Mouse (Mus musculus) heart, postnatal 10 days (tissue): Measurements from ENCODE around the gene Hoxd12. TPM values are rescaled to one million over a fixed set of nuclear protein-coding genes. Genes with fewer than 3 reads are reported as not detected.

ENCODE experiments used
- DNase-seq, 2 experiments: peaks; one replicate each; pipeline ENCODE4 v3.0.0; 2021
- intact Hi-C: fragments of 180-260 bp; cut with DNase I; formaldehyde crosslinking; loops from one replicate; pipeline ENCODE4 v1.15.1; 2025
- total RNA-seq, 2 experiments: library from RNA; stranded (reverse); gene quantifications; 2 replicates each; pipeline ENCODE4 v1.2.3; 2021

Gene Hoxd12
- total RNA-seq, 2 experiments from 2014 or later, result not detected

DNA sequence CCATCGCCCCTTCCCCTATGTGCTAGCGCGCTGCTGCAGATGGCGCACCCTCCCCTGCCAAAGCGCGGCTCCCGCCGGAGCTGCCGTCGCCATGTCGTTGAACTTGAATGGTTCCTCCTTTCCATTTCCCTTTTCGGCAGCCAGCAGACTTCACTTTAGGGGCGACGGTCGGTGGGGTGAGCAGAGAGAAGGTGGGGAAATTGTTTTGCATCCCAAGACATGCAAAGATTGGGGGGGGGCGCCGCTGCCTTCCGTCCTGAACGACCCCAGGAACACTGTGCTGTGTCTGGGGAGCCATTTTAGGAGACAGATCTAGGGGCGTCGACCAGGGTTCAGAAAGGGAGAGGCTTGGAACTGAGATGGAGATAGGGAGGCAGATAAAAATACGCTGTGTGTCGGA is 5.2 kb downstream of the Hoxd12 start:
- intact Hi-C loops, result no loop called here
- DNase-seq, result no peak

DNA sequence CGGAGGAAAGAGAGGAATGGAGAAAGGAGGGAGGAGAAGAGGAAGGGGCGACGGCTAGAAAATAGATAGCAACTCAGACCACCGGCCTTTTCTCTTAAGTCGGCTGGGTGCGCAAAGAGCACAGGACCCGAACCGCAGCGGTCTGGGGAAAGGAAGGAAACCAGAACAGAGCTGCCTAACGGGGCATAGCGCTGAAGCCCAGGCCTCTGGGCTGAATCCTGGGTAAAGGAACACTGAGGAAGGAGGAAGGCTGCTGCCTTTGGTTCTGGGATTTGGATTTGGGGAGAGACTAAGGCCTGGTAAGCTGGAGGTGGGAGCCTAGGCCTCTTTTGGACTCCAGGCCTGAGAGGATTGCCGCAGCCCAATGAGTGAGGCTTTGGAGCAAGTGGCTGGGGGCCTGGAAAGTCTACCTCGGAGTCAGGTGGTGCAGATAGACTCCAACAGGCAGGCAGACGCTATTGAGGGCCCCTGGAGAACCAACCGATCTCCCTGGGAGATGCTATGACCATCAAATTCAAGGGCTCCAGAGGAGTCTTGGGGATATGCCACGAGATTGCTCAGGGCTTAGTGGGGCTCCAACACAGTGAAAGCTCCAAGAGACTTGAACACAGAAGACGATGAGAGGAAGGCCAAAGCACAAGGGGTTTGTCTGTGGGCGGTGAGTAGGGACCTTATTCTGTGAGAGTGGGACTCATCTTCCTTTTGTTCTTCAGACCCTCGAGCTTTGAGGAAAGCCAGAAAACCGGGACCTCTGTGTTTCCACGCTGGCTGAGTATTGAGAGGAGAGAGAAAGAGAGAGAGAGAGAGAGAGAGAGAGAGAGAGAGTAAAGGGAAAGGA is 6.0 kb downstream of the Hoxd12 start:
- no peak for DNase-seq
- intact Hi-C loops, result no loop called here

DNA sequence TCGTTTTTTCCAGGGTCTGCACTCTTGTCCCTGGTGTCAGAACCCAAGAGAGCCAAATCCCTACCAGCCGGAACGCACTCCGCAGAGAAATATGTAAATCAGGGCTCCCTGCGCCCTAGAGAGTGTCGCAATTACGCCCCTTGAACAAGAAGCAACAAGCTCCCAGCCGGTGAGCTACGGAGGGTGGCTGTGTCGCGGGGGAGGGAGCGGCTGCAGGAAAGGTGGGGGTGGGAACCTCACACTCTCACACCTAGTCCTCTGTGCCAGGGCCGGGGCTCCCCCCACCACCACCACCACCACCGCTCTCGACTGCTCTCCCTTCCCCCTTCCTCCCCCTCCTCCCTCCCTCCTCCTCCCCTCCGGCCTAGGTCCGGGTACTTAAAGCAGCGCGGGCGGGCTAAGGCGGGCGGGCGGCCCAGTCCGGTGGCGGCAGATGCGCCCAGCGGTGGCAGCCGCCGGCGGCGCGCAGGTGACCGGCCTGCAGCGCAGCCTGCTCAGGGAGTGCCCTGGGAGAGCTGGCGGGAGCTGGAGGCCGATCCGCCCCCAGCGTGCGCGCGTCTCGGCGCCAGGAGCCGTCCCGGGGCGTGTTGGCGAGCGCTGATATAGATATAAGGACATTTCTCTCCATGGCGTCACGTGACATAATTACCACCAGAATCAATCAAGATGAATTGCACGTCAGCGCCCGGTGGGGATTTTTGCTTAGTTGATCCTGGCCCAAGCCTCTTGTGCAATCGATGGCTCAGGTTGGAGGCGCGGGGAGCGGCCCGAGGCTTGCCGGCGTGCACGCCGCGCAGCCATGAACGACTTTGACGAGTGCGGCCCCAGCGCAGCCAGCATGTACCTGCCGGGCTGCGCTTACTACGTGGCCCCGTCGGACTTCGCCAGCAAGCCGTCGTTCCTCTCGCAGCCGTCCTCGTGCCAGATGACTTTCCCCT is 7.0 kb downstream of the Hoxd12 start:
- intact Hi-C loops, result no loop called here
- peak in 1 of 2 experiments; percentile 22 for DNase-seq

DNA sequence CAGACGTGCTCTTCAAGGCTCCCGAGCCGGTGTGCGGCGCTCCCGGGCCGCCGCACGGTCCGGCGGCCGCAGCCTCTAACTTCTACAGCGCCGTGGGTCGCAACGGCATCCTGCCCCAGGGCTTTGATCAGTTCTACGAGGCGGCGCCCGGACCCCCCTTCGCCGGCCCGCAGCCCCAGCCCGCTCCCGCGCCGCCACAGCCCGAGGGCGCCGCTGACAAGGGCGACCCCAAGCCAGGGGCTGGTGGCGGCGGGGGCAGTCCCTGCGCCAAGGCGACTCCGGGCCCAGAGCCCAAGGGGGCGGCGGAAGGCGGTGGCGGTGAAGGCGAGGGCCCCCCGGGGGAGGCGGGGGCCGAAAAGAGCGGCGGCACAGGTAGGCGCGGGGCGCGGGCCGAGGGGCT is 8.0 kb downstream of the Hoxd12 start:
- DNase-seq, result no peak
- intact Hi-C loops, result no loop called here

DNA sequence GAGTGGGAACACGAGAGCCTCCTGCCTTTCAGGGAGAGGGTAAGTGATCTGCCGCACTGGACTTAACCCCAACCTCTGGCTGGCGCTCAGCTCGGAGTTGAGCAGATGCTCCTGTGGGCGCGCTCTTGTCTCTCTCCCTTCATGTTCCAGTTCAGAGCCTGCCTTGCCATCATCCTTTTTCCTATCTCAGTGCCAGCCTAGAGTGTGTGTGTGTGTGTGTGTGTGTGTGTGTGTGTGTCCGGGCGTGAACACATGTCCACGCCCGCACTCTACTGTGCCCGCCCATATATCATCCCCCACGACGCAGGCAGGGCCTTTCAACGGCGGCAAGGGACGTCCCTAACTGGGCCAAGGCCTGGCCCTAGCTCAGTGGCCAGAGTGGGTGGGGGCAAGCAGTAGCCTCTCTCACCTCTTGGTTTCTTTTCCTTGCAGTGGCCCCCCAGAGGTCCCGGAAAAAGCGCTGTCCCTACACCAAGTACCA is 8.7 kb downstream of the Hoxd12 start:
- intact Hi-C loops, result no loop called here

DNA sequence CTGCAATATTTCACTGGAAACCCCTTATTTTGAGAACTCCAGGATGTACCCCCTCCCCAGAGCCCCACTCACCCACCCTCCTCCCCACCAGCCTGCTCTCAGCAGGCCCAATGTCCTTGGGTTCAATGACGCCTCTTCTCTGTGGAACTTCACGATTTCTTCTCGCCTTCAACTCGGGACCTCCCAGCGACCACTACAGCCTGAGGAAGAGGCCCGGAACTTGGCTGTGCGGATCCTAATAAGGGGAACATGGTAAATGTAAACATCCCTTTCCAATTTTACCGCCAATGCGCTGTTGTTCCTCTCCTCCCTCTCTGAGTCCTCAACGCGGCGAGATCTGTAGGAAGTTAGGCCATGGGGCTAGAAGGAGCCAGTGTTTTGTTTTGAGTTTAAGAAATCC is 9.3 kb downstream of the Hoxd12 start:
- intact Hi-C loops, result no loop called here
- no peak for DNase-seq

More for the DNA sequence above, 8.7 kb downstream of the Hoxd12 start:
- DNase-seq, result no peak

DNA sequence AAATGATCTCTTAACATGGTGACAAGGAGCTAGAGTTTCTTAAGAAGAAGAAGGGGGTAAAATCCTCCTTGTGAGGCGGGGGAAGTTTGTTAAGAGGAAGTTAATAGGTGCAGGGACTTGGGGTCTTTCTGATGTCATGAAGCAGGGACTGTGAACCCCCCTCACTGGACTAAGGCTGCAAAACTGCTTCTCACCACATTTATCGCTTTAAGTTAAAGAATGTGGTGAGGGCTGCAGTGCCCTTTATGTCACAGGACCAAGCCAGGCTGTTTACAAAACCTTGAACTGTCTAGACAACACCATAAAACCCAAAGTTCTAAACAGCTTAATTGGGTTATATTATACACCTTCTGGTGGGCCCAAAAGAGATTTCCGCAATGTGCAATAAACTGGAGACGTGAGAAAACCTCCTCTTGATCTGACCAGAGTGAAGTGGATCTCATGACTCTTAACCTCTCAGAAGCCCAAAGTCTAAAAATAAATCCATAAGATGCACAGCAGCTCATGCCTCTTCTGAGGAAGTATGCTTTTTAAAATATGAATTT is 10.3 kb downstream of the Hoxd12 start:
- intact Hi-C loops, result no loop called here
- no peak for DNase-seq

DNA sequence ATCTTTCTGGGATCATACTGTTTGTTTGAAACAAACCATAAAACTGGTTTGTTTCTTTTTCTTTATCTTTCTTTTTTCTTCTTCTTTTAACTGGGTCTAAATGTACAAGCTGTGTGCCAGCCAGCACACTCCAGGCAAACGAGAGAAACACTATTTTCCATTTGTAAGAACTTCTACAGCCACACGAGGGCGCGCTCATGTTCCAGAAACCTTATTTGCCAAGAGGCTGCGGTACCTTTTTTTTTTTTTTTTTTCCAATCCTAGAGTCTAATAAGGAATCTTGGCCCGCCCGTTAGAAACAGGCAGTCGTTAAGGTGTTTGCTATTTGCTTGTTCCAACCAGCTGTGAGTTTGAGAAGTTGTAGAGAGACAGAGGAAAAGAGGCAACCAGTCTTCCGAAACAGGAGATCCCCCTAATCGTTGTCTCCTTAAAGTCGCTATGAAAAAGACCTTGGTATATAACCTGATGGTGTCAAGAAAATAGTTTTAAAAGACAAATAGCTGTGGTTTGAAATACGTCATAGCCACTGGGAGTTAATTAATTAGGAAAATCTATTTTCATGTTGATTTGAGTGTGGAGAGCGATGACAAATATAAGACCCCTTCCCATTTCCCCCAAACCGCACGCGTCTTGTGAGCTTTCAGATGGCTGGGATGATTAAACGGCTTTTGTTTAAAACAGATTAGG is 11.6 kb downstream of the Hoxd12 start:
- peak in 1 of 2 experiments; percentile 76 for DNase-seq
- intact Hi-C loops, result no loop called here

DNA sequence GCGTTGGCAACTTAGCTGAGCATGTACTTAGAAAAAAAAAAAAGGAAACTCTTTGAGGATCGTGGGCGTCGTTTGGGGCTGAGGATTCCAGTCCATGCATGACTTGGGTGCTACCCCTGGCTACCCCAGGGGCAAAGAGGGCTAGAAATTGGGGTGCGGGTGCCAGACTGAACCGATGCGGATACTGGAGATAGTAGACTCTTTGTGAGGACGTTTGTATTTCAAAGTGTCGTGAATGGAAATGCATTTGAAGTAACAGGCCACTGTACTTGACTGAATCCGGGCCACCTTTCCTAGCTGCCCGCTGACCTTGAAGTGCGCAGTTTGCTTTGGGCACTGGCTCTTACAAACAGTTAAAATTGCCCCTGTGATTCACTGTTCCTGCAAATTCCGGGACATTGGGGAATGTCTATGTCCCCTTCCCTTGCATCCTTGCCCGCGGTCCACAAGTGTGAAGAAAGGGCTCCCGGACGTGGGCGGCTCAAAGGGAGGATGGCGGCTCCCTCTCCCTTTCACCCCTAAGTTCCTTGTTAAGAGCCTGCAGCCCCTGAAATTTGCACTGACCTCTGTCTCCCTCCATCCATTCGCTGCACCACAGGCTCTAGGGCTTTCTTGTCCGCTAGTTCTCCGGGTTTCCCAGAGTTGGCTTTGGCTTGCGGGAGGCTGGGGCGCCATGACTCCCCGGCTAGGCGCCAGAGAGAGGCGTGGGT is 12.3 kb downstream of the Hoxd12 start:
- intact Hi-C loops, result no loop called here
- no peak for DNase-seq

DNA sequence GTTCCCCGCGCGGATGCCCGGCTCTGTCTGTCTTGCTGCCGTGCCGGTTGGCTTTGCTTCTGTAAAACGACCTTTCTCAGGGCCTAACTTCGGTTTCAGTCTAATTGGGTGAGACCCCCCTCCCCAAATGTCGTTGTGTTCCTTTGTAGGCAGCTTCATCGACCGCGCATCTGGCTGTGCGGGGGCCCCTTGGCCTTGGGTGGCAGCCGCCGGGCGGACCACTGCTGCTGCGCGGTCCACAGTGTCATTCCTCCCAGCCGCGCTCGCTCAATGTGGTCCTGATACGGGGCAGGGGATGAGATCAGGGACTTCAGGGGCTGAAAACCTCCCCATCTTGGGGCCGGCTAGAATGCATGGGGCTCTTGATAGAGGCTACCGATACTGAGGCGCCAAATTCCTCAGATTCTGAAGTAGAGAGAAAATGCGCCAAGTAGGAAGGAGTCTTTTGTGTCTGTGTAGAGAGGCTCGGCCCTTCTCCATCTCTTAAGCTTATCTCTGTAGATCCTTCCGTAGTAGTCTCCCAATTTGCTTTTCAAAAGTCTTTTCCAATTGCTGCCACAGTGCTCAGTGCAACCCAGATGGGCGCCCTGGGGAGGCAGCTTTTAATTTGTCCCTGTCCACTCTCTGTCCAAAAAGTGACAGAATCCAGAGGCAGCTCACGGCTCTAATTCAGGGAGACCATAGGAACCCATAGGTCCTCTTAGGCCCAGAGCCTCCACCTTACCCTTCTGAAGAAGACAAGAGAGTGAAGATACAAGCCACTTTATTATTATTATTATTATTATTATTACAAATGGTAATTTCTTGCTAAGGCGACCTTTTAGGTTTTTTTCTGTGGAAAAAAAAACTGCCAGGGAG is 13.1 kb downstream of the Hoxd12 start:
- DNase-seq, result no peak
- intact Hi-C loops, result no loop called here

DNA sequence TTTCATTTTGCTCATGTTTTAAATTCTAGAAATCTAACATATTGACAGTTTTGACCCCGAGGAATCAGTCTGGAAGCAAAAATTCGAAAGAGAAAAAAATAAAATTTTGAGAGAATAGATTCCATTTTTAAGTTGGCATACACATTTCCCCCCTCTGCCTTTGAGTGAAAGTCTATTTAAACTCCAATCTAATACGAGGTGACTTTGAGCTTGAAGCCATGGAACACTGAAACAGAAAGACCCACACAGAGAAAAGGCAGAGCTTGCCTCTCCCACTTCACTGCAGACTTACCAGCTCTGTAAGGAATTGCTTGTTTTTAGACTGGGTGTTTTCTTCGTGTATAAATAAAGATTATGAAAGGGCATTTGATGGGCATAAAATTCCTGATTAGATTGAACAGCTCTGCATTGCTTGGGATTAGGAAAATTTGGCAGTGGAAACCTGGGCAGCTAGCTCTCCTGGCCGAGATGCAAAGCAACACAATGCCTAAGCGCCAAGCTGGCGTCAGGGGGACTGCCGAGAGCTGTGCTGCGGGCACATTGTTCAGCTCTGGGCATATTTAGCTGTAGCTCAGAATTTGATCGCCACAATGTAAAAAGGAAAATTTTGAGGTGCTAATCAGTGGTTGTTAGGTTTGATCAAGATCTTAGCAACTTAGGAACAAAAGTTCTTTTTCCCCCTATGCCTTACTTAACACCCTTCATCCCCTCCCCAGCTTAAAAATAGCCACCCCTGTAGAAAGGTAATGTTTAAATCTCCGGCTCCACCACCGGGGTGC is 14.2 kb downstream of the Hoxd12 start:
- DNase-seq, result no peak
- intact Hi-C loops, result no loop called here

DNA sequence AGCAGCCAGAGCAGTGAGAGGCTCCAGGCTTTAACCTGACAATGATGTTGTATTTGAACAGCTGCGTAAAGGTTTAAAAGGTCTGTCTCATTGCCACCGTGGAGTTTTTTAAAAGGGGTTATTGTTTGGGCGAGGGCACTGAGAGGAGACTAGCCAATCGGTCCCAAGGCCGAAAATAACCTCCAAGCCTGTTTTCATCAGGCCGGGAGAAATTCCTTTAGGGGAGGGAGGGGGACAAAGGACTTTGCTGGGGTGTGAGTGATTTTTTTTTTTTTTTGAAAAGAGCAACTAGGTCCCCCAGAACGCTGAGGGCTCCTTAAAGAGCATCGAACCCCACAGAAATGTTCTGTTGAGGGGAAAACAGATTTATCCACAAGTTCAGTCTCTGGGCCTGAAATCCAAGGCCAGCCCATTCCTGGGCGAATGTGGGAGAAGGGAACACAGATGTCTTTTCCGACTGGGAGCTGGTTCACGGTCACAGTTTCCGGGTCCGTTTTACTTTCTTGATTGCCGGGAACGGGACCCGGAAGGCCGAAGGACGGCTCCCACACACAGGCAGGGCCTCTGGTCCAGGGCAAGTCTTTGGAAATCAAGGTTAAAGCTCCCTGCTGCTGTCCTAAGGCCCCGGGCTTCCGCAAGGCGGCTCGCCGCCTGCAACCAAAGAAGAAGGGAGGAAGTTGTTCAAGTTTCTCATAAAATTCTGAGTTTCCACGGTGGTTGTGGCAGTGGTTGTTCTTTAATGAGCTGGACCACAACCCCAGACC is 14.9 kb downstream of the Hoxd12 start:
- intact Hi-C loops, result no loop called here
- no peak for DNase-seq

DNA sequence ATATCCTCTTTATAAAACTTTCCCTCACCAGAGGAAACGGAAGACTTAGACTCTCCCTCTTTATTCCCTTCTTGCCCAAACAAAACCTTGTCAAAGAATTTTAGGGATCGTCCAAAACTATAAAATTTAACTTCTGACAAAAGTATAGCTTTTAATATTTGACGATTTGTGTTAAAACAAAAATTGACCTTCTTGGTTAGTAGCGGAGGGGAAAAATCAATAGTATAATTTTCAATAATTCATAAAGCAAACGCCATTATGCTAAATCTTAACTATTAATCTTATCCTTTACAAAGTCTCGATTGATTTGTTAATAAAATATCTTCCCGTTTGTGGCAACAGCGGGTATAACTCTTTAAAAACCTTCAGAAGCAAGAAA is 15.5 kb downstream of the Hoxd12 start:
- DNase-seq, result no peak
- intact Hi-C loops, result no loop called here

DNA sequence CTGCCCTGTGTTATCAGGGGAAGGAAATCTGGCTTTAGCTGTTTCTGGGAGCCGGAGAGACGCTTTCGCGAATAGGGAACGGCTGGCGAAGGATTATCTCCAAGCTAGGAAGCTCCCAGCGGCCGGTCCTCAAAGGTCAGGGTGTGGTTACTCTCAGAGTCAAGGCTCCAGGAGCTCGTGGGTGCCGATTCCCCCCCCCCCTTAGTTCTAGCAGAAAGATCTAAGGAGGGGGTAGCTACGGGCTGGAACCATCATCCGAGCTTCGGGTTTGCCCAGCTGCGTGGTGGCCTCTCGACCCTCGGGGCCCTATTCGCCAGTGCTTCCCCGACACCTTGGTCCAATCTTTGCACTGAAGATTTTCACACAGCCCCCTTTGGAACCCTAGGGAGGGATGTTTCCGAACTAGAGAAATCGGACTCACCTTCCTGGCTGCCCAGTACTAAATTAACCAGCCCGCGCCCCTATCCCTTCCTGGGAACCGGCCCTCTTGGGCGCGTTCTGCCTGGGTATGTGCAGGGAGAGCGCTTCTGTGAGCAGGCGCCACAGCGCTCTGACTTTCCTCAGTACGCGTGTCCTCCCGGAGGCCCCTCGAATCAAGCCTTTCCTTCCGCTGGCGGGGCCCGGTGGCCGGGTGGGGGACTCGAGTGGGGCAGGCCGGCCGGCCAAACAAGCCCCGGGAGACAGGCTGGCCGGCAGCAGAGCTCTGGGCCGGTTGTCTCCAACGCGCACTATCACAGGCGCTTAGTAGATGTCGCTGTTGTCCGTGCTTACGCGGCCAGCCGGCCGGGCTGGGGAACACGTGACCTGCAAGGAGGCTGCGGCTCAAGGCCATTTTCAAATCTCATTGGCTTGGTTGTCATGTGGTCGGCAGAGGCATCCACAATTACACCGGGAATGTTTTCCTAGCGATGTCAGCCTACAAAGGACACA is 16.5 kb downstream of the Hoxd12 start, which contains the start of gene Hoxd10:
Hoxd10 (plus strand) TSS at position 903 of the 930 bp plus-strand sequence.
- intact Hi-C loops, result no loop called here
- peak in 1 of 2 experiments; percentile 64 for DNase-seq

DNA sequence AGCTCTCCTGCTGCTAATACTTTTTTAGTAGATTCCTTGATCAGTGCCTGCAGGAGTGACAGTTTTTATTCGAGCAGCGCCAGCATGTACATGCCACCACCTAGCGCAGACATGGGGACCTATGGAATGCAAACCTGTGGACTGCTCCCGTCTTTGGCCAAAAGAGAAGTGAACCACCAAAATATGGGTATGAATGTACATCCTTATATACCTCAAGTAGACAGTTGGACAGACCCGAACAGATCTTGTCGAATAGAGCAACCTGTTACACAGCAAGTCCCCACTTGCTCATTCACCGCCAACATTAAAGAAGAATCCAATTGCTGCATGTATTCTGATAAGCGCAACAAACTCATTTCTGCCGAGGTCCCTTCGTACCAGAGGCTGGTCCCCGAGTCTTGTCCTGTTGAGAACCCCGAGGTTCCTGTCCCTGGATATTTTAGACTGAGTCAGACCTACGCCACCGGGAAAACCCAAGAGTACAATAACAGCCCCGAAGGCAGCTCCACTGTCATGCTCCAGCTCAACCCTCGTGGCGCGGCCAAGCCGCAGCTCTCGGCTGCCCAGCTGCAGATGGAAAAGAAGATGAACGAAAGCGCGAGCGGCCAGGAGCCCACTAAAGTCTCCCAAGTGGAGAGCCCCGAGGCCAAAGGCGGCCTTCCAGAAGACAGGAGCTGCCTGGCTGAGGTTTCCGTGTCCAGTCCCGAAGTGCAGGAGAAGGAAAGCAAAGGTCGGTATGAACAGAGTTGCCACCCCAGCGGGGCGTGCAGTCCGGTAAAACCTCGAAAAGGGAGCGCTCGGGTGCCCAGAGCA is 17.4 kb downstream of the Hoxd12 start:
- intact Hi-C loops, result no loop called here
- no peak for DNase-seq
